Mouse (Mus musculus) gastrocnemius, postnatal 36 days (tissue): ENCODE measurements around the gene Stac2. TPM values are rescaled to one million over a fixed set of nuclear protein-coding genes. Genes with fewer than 3 reads are reported as not detected.

ENCODE experiments used
- DNase-seq, 2 experiments: peaks; one replicate each; pipeline ENCODE4 v3.0.0; 2022
- intact Hi-C: fragments of 180-260 bp; cut with DNase I; formaldehyde crosslinking; loops from one replicate; pipeline ENCODE4 v1.15.1; 2025
- total RNA-seq, 2 experiments: library from RNA; stranded (reverse); gene quantifications; 2 replicates each; pipeline ENCODE4 v1.2.3; 2021

Gene Stac2
- total RNA-seq, 2 experiments from 2014 or later = 0.07 to 0.15 TPM

DNA sequence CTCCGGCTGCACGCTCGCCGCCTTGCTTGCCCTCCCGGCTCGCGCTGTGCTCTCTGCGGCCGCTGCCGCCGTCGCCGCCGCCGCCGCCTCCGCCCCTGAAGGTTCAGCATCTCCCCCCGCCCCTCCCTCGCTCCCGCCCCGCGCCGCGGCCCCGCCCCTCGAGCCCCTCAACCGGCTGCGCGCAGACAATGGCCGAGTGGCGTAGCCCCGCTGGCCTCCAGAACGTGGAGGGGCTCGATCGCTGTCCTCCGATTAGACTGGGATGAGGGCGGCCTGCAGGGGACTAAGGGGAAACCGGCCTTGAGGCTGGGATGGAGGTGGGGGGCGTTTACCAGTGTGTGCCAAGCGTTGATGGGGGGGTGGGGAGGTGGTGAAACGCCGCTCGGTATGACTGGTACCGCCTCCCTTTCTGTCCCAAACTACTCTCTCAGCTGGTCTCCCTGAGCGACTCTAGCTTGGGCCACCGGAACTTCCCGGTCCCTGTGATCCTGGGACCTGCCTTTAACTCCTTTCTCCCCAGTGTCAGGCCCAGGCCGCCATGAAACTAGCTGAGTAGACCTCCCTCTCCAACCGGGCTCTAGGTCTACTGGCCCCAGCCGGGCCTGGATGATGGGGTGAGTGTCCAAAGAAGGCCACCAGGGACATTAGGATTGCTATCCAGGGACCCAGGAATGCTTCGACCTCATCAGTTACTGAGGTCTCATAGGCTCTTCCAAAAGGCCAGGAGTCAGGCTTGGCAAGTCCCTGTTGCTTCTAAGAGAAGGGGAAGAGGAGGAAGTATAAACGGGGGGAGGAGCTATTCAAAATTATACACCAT, 30.5 kb downstream of the Stac2 start, which contains the start of gene Cacnb1:
Gene Cacnb1, minus strand, starts transcription at position 480 of the 817 bp plus-strand sequence.
- intact Hi-C loops = no loop called here
- DNase-seq = peak; percentile 36 to 56

DNA sequence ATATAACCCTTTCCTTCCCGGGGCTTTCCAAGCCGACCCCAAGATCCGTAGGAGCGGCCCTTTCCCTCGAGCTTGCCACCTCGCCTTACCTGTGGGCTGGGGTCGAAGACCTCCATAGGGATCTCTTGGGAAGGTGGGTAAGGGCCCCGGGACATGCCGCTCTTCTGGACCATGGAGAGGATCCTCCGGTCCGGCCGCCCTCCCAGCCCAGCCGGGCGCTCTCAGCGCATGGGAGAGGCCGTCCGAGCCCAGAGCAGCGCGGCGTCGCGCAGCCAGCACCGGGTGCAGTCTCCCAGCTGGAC, 31.1 kb downstream of the Stac2 start:
- intact Hi-C loops = no loop called here
- DNase-seq = no peak

DNA sequence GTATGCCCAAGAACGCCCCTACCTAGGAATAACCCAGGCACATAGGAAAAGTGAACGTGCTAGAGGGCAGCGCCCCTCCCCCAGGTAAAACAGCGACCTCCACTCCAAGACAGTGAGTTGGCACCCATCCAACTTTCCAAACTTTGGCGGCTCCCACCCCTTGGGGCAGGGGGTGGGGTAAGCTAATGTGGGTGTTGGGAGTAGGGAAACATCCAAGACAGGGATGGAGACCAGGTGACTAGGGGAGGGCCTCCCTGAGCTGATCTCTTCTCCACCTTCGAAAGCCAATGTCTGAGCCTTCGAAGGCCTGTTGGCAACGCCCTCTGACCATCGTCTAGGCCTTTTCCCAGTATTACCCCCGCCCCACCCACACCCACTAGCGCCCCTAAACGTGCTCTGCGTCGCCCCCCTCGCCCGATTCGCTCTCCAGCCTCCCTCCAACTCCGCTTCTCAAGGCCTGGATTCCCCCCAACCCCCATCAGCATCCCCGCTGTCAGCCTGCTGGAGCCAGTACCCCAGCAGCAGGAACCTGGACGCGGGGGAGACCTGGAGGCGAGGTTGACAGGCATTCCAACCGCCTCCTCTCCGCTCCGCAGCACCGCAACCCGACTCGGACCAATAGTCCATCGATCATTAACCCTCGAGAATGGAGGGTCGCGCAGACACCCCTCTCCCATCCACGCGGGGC, 31.6 kb downstream of the Stac2 start:
- no peak for DNase-seq

DNA sequence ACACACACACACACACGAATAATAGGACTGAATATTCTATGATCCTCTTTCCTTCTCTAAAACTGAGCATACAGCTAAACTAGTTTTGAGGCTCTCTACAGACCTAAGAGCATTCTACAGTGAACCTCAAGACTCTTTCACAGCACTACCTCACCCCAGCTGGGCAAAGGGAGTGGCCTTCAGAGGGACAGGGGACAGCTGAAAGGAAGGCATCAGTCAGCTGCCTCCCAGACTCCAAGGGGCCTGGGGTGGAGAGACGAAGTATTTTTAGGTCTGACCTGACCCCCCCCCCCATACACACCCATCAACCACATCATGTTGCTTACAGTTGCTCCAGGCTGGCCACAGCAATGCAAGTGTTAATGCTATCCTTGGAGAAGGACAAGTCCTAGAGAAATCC, 32.1 kb downstream of the Stac2 start:
- DNase-seq = no peak
- intact Hi-C loops = no loop called here

More for the DNA sequence above, 31.6 kb downstream of the Stac2 start:
- intact Hi-C loops = no loop called here

DNA sequence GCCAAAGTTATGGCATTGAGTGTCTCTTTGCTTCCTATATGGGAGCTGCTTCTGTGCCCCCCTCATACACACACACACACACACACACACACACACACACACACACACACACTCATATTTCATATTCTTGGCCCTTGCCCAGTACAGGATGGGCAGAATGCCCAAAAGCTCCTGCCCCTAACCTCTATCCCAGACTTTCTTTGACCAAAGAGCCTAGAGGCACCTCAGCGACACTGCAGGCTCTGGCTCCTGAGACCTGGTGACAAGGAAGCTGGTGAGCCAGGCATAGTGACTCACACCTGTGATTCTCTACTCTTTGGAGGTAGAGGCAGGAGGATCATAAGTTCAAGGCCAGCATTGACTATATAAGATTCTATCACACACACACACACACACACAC, 32.6 kb downstream of the Stac2 start:
- intact Hi-C loops = no loop called here

DNA sequence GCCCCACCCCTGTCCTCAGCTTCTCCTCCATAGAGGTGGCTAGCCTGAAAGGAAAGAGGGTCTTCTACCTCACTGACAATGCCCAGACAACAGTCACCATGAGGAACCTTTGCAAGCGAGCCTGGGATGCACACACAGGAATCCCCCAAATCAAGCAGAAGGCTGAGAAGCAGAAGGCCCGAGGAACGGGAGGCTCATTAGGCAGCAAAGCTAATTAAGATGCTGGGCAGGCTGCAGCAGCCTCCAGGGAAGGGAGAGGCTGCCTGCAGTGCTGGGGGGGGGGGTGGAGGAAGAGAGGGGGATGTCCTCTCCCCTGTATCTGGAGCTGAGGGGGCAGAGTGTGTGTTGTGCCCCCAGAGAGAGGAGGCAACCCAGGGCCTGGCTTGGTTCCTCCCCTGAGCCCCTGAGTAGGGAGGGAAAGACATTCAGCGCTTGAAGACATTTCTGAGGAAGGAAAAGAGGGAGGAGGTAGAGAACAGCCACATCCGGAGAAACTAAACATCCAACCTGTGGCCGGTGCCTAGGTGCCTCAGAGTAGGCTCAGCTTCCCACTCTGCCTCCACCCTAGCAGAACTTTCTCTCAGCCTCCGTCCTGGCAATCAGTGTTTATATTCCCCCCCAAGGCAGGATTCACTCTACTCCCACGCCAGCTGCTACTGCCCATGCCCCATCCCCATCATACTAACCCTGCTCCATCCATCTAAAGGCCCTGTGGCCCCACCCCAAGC, 33.2 kb downstream of the Stac2 start:
- no peak for DNase-seq
- intact Hi-C loops = no loop called here

More for the DNA sequence above, 32.6 kb downstream of the Stac2 start:
- DNase-seq = no peak

DNA sequence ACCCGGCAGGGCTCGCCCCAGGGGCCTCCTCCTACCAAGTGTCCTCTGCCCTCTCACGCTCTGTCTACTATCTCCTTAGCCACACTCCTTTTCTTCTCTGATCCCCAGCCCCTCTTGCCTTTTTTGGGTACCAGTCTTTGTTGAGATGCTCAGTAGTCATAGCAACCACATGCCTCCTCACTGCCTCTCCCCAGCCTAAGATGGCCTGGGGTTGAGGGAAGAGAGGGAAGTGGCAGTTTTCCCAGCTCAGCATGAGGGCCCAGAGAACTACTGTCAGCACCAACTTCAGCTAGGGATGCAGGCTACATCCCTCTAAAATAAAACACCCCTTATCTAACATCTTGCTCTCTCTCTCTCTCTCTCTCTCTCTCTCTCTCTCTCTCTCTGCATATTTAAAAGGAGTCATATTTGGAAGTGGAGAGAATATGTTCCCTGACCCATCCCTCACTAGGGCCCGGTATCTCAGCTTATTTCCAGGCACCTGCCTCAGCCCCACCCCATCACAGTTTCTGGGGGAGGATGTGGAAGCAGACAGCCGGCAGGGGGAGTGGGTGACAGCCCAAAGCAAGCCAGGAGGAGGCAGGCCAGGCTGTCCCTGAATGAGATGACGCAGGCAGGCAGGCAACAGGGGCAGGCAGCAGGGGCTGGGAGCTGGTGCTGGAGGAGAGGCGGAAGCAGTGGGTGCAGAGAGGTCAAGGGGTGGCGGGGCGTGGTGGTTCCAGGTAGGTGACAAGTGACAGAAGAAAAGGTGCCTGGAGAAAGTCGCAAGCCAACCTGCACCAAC, 34.2 kb downstream of the Stac2 start:
- intact Hi-C loops = no loop called here
- DNase-seq = peak in 1 of 2 experiments; percentile 33

DNA sequence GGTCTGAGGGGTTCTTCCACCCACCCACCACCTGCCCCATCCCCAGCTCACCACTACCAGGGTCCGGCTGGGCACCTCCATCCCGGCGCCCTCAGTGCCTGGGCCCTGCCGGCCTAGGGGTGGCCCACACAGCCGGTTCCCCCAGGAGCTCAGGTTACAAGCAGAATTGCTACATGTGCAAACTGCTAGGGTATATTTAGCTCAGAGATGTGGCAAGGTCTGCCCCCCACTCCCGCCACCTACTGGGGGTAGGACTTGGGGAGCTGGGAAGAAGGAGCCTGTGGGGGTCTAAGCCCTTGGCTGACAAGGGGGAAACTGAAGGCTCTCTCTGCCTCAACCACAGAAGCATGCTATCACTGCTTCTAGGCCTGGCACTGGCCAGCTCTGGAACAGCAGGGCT, 35.0 kb downstream of the Stac2 start:
- intact Hi-C loops = no loop called here
- peak; percentile 36 to 45 for DNase-seq

DNA sequence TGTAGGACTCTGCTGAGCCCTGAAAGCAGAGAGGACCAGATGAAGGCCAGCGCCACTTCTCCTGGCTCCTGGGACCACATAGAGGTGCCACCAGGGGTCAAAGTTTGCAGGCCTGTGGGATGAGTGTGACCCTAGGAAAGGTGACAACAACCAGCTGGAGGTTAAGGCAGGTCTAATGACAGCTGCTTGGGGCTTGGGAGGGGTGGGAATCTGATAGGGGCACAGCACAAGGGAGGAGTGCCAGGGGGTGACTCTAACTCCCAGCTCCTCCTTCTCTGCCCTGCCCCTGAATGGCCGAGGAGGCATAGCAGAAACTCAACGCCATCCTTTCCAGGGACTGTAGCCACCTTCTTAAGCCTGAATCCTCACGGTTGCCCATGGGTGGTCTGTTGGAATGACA, 36.4 kb downstream of the Stac2 start:
- intact Hi-C loops = no loop called here
- DNase-seq = peak; percentile 35 to 37

DNA sequence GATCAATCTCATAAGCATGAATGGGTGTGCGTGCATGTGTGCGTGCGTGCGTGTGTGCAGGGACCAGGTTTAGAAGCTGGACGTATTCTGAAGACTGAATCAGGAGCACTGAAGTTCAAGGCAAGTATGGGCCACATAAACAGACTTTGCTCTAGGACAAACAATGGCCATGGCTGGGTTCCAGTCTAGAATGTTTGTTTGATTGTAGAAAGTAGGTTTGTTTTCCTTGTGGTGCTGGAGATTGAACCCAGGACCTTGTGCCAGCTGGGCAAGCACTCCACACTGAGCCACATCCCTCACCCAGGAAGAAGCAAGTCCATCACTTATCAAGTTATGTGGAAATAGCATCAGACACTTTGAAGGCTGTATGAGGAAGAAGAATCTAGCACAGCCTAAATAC, 37.1 kb downstream of the Stac2 start:
- no peak for DNase-seq
- intact Hi-C loops = no loop called here

DNA sequence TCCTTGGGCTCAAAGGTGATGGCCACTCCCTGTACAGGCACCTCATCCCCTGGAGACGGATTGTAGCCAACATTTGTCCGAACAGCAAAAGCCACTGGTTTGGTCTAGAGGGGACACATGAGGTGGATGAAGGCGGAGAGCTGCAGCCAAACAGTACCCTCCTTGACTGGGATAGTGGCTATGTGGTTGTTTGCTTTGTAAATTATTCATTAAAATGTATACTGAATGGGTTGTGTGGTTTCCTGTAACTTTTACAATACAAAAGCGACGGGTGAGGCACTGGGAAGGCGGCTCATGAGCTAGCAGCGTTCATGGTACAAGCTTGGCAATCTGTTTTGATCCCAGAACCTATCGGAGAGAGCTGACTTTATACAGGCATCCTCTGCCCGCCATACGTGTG, 40.4 kb downstream of the Stac2 start:
- intact Hi-C loops = no loop called here
- DNase-seq = no peak

DNA sequence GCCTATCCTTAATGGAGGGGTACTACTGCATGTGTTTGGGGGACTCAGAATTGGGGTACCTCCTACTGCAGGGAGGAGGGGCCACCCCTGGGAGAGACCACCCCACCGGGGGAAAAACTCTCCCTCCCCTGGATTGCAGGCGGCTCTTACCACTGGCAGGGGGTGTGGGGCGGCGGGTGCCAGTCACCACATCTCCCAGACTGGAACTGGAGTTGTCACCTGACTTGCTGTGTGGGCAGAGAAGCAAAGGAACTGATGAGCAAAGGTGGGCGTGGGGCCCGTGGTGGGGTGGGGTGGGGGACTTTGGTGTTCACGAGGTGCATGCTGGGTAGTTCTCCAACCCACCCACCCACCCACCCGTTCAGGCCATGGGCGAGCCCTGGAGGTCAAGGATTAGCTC, 41.5 kb downstream of the Stac2 start:
- no peak for DNase-seq
- intact Hi-C loops = no loop called here

DNA sequence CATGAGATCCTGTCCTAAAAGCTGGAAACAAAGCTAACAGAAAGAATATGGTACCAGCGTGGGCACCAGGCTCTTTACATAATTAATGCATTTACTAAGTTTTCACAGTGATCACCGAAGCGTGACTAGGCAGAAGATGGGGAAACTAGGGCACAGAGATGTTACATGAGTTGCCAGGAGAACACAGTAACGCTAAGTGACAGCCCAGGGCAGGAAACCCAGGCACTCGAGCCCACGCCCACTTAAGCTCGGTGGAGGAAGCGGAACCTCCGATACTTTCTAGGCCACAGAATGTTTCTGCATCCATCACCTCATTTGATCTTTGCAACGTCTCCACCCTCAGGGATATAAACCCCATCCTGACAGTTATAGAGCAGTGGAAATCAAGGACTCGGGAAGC, 45.2 kb downstream of the Stac2 start:
- DNase-seq = no peak
- intact Hi-C loops = no loop called here

DNA sequence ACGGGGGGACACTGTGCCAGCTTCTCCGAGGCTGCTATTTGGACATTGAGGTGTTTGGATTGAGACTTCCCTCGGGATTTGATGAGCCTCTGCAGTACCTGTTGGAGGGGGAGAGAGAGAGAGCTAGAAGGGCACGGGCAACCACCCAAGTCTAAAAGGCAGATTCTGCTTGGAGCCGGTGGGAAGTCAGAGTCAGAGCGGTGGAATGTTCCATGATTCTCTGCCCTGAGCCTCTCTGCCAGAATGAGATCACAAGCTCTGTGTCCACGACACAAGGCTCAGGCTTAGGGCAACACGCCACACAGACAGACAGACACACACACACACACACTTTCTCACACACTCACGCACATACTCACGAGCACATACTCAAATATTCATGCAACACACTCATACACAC, 47.6 kb downstream of the Stac2 start:
- DNase-seq = peak in 1 of 2 experiments; percentile 63
- intact Hi-C loops = no loop called here

DNA sequence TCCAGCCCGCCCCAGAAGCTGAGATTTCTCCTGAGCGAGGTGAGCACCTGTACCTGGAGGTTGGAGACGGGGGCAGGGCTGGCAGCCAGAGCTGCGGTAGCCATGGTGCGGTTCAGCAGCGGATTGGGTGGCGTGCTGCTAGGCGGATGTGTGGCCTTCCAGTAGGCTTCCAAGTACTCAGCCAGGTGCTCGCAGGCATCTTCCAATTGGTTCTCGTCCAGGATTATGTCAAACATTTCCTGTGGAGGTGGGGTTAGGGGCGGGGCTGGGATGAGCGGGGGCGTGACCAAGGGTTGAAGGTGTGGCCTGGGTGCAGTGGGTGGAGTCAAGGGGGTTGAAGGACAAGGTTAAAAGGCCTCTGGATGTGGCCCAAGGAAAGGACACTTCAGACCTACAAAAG, 48.2 kb downstream of the Stac2 start:
- intact Hi-C loops = no loop called here
- no peak for DNase-seq

DNA sequence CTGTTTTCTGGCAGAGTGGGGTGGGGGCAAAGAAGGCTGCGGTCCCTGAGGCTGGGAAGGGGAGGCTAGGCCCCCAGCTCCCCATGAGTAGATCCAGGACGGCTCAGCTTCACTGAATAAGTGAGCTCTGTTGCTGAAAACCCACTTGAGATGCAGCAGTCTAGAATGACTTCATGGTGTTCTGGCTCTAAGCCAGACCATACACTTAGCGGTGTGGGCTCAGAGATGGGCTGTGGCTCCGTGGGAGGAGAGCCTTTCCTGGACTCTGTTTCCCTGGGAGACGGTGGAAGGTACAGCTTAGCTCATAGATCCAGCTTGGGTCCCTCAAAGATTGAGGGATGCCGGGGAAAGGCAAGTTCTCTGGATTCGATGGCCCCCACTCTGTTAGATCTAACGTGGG, 49.1 kb downstream of the Stac2 start:
- intact Hi-C loops = no loop called here
- no peak for DNase-seq

DNA sequence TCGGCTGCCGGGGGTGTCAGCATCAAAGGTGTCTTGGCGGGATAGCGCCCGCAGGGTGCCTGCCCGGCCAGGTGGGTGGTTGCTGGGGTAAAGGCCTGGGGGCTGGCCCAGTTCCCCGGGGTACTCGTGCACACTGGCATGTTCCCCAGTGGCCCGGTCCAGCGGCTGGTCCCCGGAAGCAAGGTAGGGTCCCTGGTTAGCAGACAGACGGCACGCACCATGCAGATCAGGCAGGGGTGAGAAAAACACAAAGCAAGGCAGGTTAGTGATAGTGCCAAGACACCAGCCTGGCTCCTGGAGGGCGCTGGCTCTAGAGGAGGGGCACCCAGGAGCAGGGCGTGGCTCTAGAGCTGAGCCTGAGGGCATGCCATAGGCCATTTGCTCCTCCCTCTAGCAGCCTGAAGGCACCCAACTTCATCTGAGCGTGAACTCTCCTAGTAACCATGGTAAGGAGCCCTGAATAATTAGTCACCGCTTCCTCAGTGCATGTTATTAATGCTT, 50.0 kb downstream of the Stac2 start:
- intact Hi-C loops = no loop called here
- no peak for DNase-seq

DNA sequence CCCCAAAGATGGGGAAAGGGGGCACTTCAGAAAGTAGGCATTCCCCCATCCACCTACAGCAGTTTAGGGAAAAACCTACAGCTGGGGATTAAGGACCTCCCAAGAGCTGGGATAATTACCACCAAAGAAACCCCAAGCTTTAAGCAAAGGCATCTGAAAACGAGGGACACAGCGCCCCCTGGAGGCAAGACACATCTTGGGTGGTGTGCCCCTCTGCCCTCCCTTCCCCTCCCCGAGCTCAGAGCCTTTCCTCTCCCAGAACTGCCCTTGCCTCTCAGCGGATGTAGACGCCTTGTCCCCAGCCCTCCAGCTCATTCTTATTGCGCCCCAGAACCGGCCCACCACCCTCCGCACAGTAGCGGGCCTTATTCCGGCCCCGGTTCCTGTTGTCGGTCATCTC, 50.6 kb downstream of the Stac2 start:
- DNase-seq = peak; percentile 69 to 75
- intact Hi-C loops = no loop called here

DNA sequence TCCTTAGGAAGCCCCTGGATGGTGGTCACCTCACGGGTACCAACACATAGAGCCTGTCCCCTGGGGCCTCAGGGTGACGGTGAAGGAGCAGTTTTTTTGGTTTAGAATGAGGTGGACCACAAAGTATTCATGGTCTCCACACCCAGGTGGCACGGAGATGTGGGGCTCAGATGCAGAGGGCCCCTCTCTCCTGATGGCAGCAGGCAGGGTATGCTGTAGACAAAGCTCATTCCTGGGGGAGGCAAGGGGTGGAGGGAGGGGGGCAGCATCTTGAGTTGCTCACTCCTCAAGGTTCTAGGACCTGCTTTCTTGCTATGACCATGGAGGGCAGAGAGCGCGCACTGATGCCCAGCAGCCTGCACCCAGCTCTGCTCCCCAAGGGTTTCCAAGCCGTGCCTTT, 51.3 kb downstream of the Stac2 start:
- no peak for DNase-seq
- intact Hi-C loops = no loop called here

DNA sequence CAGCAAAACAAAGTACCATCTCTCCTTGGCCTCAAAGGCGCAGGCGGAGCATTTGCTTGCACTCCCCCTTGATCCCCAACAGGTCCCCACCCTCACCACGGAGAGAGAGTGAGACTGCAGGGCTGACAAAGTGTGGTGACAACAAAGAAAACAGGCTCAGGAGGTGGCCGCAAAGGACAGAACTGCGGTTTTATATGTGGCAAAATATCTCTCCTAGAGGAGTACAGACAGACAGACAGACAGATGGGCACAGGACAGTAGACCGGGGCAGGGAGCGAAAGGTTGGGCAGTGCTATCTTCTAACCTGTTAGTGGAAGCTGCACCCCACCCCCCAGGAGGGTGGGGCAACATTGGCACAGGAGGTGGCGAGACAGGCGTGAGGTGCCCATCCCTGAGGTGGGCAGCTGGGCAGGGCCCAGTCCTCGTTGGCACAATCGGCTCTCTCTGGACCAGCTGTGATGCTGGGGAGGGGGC, 51.9 kb downstream of the Stac2 start:
- intact Hi-C loops = no loop called here

More for the DNA sequence above, 51.9 kb downstream of the Stac2 start:
- no peak for DNase-seq
